Mouse (Mus musculus): Measurements from ENCODE around the gene Cdk5r2. TPM values are rescaled to one million over a fixed set of nuclear protein-coding genes. Genes with fewer than 3 reads are reported as not detected.
A peak's percentile ranks its signal among the peaks of the same experiment; 100 is the strongest.

Gene Cdk5r2
- total and polyA plus RNA-seq, 3 experiments: 0.04 to 0.24 TPM; not detected in 1

DNA sequence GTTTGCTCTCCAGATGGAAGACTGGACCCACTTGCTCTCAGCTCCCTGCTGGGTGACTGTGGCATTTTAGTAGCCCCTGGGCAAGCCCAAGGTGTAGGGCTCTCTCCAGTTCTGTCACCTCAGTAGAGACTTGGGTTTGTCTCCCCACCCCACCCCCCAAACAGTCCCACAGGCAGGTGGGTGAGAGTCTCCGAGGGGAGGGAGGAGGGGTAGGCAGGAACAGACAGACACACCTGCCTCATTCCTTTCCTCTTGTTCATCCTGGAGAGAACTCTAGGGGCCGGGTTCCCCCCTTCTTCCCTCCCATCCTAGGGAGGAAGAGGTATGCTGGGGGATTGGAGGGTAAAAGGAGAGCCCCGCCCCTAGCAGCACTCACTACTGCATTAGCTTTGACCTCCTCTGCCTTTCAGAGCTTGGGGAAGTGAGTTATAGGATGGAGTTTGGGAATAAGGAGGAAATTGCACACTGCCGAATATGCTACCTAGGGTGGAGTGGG lies 49.3 kb upstream of the Cdk5r2 start (continued):
- TF ChIP-seq NRF1 (IDR thresholded peaks at IDR 0.05; ENCODE audit: low read depth, low read length): no peak
- no peak for TF ChIP-seq RCOR1 (conservative IDR thresholded peaks at IDR 0.05; ENCODE audit: low read depth, low read length)
- TF ChIP-seq CHD2 (IDR thresholded peaks at IDR 0.05; ENCODE audit: low read length): peak; percentile 67; the same call in 1 of the 2 replicates
- no peak for TF ChIP-seq SMC3 (IDR thresholded peaks at IDR 0.05; ENCODE audit: low read depth, low read length)
- no peak for TF ChIP-seq ZNF384 (IDR thresholded peaks at IDR 0.05; ENCODE audit: low read depth, low read length)
- TF ChIP-seq JUN (IDR thresholded peaks at IDR 0.05; ENCODE audit: insufficient read depth, low read depth, low read length): no peak
- no peak for TF ChIP-seq MAX (IDR thresholded peaks at IDR 0.05; ENCODE audit: low read length)
- no peak for TF ChIP-seq POLR2AphosphoS2 (IDR thresholded peaks at IDR 0.05; ENCODE audit: low read depth, low read length)
- TF ChIP-seq POLR2A (IDR thresholded peaks at IDR 0.05; ENCODE audit: low read depth, low read length): no peak; the same call in 1 of the 2 replicates
- TF ChIP-seq MAFK (IDR thresholded peaks at IDR 0.05; ENCODE audit: insufficient replicate concordance, low read length): no peak
- TF ChIP-seq RAD21 (IDR thresholded peaks at IDR 0.05; ENCODE audit: low read depth, low read length): no peak
- TF ChIP-seq MXI1 (IDR thresholded peaks at IDR 0.05; ENCODE audit: low read depth, low read length): no peak
- no peak for TF ChIP-seq SIN3A (IDR thresholded peaks at IDR 0.05; ENCODE audit: low read length)
- TF ChIP-seq ZKSCAN1 (IDR thresholded peaks at IDR 0.05; ENCODE audit: borderline replicate concordance, low read depth, low read length): no peak

DNA sequence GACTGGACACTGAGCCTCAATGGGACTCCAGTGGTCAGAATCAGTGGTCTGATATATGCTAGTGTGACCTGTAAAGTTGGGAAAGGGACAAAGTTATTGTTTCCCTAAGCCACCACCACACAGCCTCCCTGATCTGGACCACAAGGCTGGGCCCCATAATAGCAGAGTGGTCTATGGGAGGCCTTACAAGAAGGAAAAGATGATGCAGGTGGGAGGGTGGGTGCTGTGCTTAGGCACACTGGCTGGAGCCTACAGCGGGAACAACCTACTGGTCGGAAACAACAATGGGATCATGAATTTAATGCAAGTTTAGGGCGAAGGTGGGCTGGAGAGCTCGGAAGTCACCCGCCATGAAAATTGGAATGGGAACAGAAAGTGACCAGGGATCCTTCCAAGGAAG lies 48.9 kb upstream of the Cdk5r2 start:
- Histone ChIP-seq H3K4me2 (ENCODE audit: insufficient read depth, low read depth, poor library complexity, severe bottlenecking) (peak overlapping the region; percentile 17; the same call in 1 of the 2 replicates), H3K27ac (ENCODE audit: insufficient read depth, low read depth) (peak overlapping the region; percentile 70), H3K79me2 (replicated peaks; ENCODE audit: control insufficient read depth, extremely low read depth, insufficient read depth, poor library complexity, severe bottlenecking) (peaks cover 7% of the 10 kb centered on the region; the same call in 1 of the 2 replicates), H3K36me3 (replicated peaks in 1 of 2; ENCODE audit: control insufficient read depth in 1 of 2, insufficient read depth in 1 of 2, low read length in 1 of 2) (peaks cover 0 to 39% of the 10 kb centered on the region in 2 experiments), H3K9ac (ENCODE audit: insufficient read depth, low read depth) (no peak overlapping the region), H3K4me3 (replicated peaks in 1 of 3; ENCODE audit: low read depth in 2 of 3, low read length in 2 of 3, poor library complexity in 1 of 3) (no peak overlapping the region), H3K4me1 (ENCODE audit: control insufficient read depth in 1 of 2, insufficient read depth in 2 of 2) (peaks cover 29 to 84% of the 10 kb centered on the region in 2 experiments), H3K9me3 (replicated peaks; ENCODE audit: low read length) (no peaks in the 10 kb centered on the region), H3K27me3 (replicated peaks) (no peaks in the 10 kb centered on the region)
- dilution Hi-C loops (cut with MboI; ENCODE audit: extremely low pct_ligation_motif_present, extremely low pct_unique_long_range_greater_than_20kb, low sequenced_read_pairs): no loop called here
- TF ChIP-seq IRF4 (IDR thresholded peaks at IDR 0.05; ENCODE audit: low read depth, low read length) (0 out of 2 replicates have a peak, but pooled peaks have one; percentile 33), MXI1 (IDR thresholded peaks at IDR 0.05; ENCODE audit: low read depth, low read length) (no peak), CHD1 (IDR thresholded peaks at IDR 0.05; ENCODE audit: low read depth, low read length) (0 out of 2 replicates have a peak, but pooled peaks have one; percentile 82), ZMIZ1 (IDR thresholded peaks at IDR 0.05; ENCODE audit: low read depth, low read length) (0 out of 2 replicates have a peak, but pooled peaks have one; percentile 24), PAX5 (IDR thresholded peaks at IDR 0.05; ENCODE audit: low read length) (no peak), KAT2A (IDR thresholded peaks at IDR 0.05; ENCODE audit: insufficient replicate concordance, low read length) (no peak), MYC (IDR thresholded peaks at IDR 0.05; ENCODE audit: low read depth, low read length) (no peak), ZKSCAN1 (IDR thresholded peaks at IDR 0.05; ENCODE audit: borderline replicate concordance, low read depth, low read length) (no peak), HCFC1 (IDR thresholded peaks at IDR 0.05; ENCODE audit: low read depth, low read length) (no peak), RCOR1 (conservative IDR thresholded peaks at IDR 0.05; ENCODE audit: low read depth, low read length) (0 out of 2 replicates have a peak, but pooled peaks have one; percentile 49), MAX (IDR thresholded peaks at IDR 0.05; ENCODE audit: low read length) (no peak; the same call in 1 of the 2 replicates), SIN3A (IDR thresholded peaks at IDR 0.05; ENCODE audit: low read length) (0 out of 2 replicates have a peak, but pooled peaks have one; percentile 41), JUN (IDR thresholded peaks at IDR 0.05; ENCODE audit: insufficient read depth, low read depth, low read length) (no peak), POLR2AphosphoS2 (IDR thresholded peaks at IDR 0.05; ENCODE audit: low read depth, low read length) (no peak; the same call in 1 of the 2 replicates), E2F4 (IDR thresholded peaks at IDR 0.05; ENCODE audit: insufficient replicate concordance, low read depth, low read length) (no peak), ZNF384 (IDR thresholded peaks at IDR 0.05; ENCODE audit: low read depth, low read length) (no peak), MAFK (IDR thresholded peaks at IDR 0.05; ENCODE audit: insufficient replicate concordance, low read length) (no peak), BHLHE40 (IDR thresholded peaks at IDR 0.05; ENCODE audit: low read depth, low read length) (no peak), NELFE (IDR thresholded peaks at IDR 0.05; ENCODE audit: low read depth, low read length) (no peak), POLR2A (IDR thresholded peaks at IDR 0.05; ENCODE audit: low read depth, low read length) (no peak; the same call in 1 of the 2 replicates), TBP (conservative IDR thresholded peaks at IDR 0.05; ENCODE audit: low read depth, low read length) (no peak)
- DNase-seq (ENCODE audit: extremely low read depth): no peak
- in situ Hi-C loops (cut with MboI; ENCODE audit: low pct_ligation_motif_present, low pct_unique_long_range_greater_than_20kb, low sequenced_read_pairs): loop anchor here (5.0 kb wide), 1 partner anchor 34 kb away; the partner anchor contains the start of gene Wnt6
